Mouse (Mus musculus) MEL (cell line): ENCODE results near the gene Myrfl.

Experiments
- CTCF ChIP-seq, 3 experiments: IDR thresholded peaks in 2 of 3; conservative IDR thresholded peaks in 1 of 3; 2 replicates each; pipeline ENCODE4 v1.5.1; 2011 to 2012; ENCODE audit warnings: low read length in 3 of 3, low read depth in 2 of 3, mild to moderate bottlenecking in 2 of 3, improper control_type of control experiment in 1 of 3, inconsistent platforms in 1 of 3, mixed read lengths in 1 of 3, moderate library complexity in 1 of 3; ENCODE audit not compliant: control insufficient read depth in 1 of 3, insufficient read depth in 1 of 3, poor library complexity in 1 of 3, severe bottlenecking in 1 of 3
- MAFK ChIP-seq: IDR thresholded peaks from 2 replicates; pipeline ENCODE4 v1.6.1; 2011; ENCODE audit warnings: low read depth, mild to moderate bottlenecking, low read length, improper control_type of control experiment, borderline replicate concordance
- POLR2A ChIP-seq, 2 experiments: IDR thresholded peaks; 2 replicates each; pipeline ENCODE4 v1.6.1; 2011 to 2012; ENCODE audit warnings: low read length in 2 of 2, mild to moderate bottlenecking in 2 of 2, control low read depth in 1 of 2, improper control_type of control experiment in 1 of 2, low read depth in 1 of 2, moderate library complexity in 1 of 2; ENCODE audit not compliant: control insufficient read depth in 1 of 2, insufficient read depth in 1 of 2, poor library complexity in 1 of 2
- SIN3A ChIP-seq: IDR thresholded peaks from 2 replicates; pipeline ENCODE4 v1.6.1; 2012; ENCODE audit warnings: low read length, improper control_type of control experiment, inconsistent platforms

DNA sequence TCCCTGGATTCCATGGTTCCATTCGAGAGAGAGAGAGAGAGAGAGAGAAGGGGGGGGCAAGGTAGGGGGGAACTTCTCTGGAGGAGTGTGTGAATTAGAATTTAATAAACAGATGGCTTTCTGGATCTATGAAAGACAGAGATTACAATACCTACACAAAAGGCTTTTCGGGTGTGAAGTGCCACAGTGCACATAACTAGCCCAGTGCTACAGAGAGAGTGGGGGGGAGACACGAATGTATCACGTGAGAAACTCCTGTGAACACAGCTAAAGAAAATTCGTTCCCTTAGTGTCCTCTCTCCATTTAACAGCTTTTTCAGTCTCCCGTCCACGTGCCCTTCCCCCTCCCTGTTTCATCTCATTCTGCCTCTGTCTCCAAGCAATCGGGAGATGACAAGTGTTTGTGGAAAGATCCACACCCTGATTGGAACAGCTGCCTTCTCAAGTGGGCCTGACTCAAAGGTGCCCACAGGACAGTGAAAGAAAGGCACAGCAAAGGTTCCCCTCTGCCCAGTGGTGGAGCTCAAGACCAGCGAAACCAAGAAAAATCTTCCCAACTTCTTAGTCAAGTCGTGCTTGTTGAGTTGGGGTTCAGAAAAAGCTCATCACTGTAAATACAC lies 166.6 kb downstream of the Myrfl start:
- no peak for TF ChIP-seq CTCF (IDR thresholded peaks at IDR 0.05 in 2 of 3, conservative IDR thresholded peaks at IDR 0.05 in 1 of 3; ENCODE audit: control insufficient read depth in 1 of 3, insufficient read depth in 1 of 3, low read depth in 2 of 3, low read length in 3 of 3, poor library complexity in 1 of 3, severe bottlenecking in 1 of 3)
- TF ChIP-seq SIN3A, result no peak
- TF ChIP-seq POLR2A (IDR thresholded peaks at IDR 0.05; ENCODE audit: control insufficient read depth in 1 of 2, insufficient read depth in 1 of 2, low read depth in 1 of 2, low read length in 2 of 2, poor library complexity in 1 of 2), result no peak
- TF ChIP-seq MAFK, result no peak
